Mouse (Mus musculus) MEL (cell line): ENCODE measurements at regions not wholly inside any gene's neighbourhood (a gene's known extent, or its start where the extent isn't known, plus 50 kb on each side); places are given as distances from the start of the nearest gene placed in this dataset.

Experiments used
- DNase-seq: peaks from one replicate; pipeline ENCODE4 v3.0.0; 2011; ENCODE audit warnings: low read depth, low spot score
- H3K27ac ChIP-seq: 2 replicates; pipeline ENCODE4 v1.5.1; 2012; ENCODE audit warnings: low read depth, mild to moderate bottlenecking, control low read depth, low read length, moderate library complexity; ENCODE audit not compliant: control insufficient read depth
- H3K27me3 ChIP-seq, 2 experiments: fragments of 150-350 bp in 1 of 2; sonication (generic) in 1 of 2; 2 replicates each; pipeline ENCODE4 v1.6.1; 2012; ENCODE audit warnings: low read length in 2 of 2, mild to moderate bottlenecking in 2 of 2, improper control_type of control experiment in 1 of 2, moderate library complexity in 1 of 2; ENCODE audit not compliant: insufficient read depth in 2 of 2, control insufficient read depth in 1 of 2
- H3K36me3 ChIP-seq, 2 experiments: 2 replicates each; pipeline ENCODE4 v1.6.1; 2012 to 2014; ENCODE audit warnings: low read length in 2 of 2, improper control_type of control experiment in 1 of 2, inconsistent platforms in 1 of 2, mild to moderate bottlenecking in 1 of 2; ENCODE audit not compliant: insufficient read depth in 2 of 2, control insufficient read depth in 1 of 2
- H3K4me1 ChIP-seq, 2 experiments: fragments of 150-350 bp in 1 of 2; sonication (generic) in 1 of 2; 2 replicates each; pipeline ENCODE4 v1.6.1; 2012; ENCODE audit warnings: low read length in 2 of 2, improper control_type of control experiment in 1 of 2, mild to moderate bottlenecking in 1 of 2; ENCODE audit not compliant: insufficient read depth in 2 of 2, control insufficient read depth in 1 of 2
- H3K4me3 ChIP-seq, 2 experiments: fragments of 150-350 bp in 1 of 2; sonication (generic) in 1 of 2; 2 replicates each; pipeline ENCODE4 v1.5.1; 2012; ENCODE audit warnings: low read depth in 2 of 2, low read length in 2 of 2, mild to moderate bottlenecking in 2 of 2, moderate library complexity in 2 of 2, control low read depth in 1 of 2, improper control_type of control experiment in 1 of 2; ENCODE audit not compliant: control insufficient read depth in 1 of 2, insufficient read depth in 1 of 2
- H3K79me2 ChIP-seq: 2 replicates; pipeline ENCODE4 v1.6.1; 2012; ENCODE audit warnings: mild to moderate bottlenecking, low read length, moderate library complexity; ENCODE audit not compliant: control insufficient read depth, poor library complexity, insufficient read depth
- H3K9ac ChIP-seq: 2 replicates; pipeline ENCODE4 v1.6.1; 2012; ENCODE audit warnings: low read depth, mild to moderate bottlenecking, control low read depth, low read length, moderate library complexity; ENCODE audit not compliant: control insufficient read depth, poor library complexity, severe bottlenecking
- H3K9me3 ChIP-seq: fragments of 150-350 bp; sonication (generic); replicated peaks from 2 replicates; pipeline ENCODE4 v1.6.1; 2012; ENCODE audit warnings: mild to moderate bottlenecking, low read length, improper control_type of control experiment, moderate library complexity; ENCODE audit not compliant: insufficient read depth
- BHLHE40 ChIP-seq: IDR thresholded peaks from 2 replicates; pipeline ENCODE4 v1.6.1; 2012; ENCODE audit warnings: low read depth, mild to moderate bottlenecking, inconsistent platforms, low read length, improper control_type of control experiment, borderline replicate concordance
- E2F4 ChIP-seq: IDR thresholded peaks from 2 replicates; pipeline ENCODE4 v1.6.1; 2011; ENCODE audit warnings: low read depth, low read length, improper control_type of control experiment, borderline replicate concordance
- ELF1 ChIP-seq: IDR thresholded peaks from 2 replicates; pipeline ENCODE4 v1.6.1; 2014; ENCODE audit warnings: low read depth, mild to moderate bottlenecking, inconsistent platforms, low read length, improper control_type of control experiment, moderate library complexity
- EP300 ChIP-seq, 2 experiments: IDR thresholded peaks; 2 replicates each; pipeline ENCODE4 v1.6.1; 2011; ENCODE audit warnings: improper control_type of control experiment in 2 of 2, low read length in 2 of 2, low read depth in 1 of 2, mild to moderate bottlenecking in 1 of 2
- JUND ChIP-seq: IDR thresholded peaks from 2 replicates; pipeline ENCODE4 v1.6.1; 2011; ENCODE audit warnings: low read depth, mild to moderate bottlenecking, improper control_type of control experiment, low read length
- MAFK ChIP-seq: IDR thresholded peaks from 2 replicates; pipeline ENCODE4 v1.6.1; 2011; ENCODE audit warnings: low read depth, mild to moderate bottlenecking, low read length, improper control_type of control experiment, borderline replicate concordance
- NRF1 ChIP-seq: IDR thresholded peaks from 2 replicates; pipeline ENCODE4 v1.6.1; 2014; ENCODE audit warnings: low read depth, mild to moderate bottlenecking, inconsistent platforms, low read length, improper control_type of control experiment, moderate library complexity; ENCODE audit not compliant: poor library complexity, insufficient read depth, severe bottlenecking
- POLR2A ChIP-seq, 2 experiments: IDR thresholded peaks; 2 replicates each; pipeline ENCODE4 v1.6.1; 2011 to 2012; ENCODE audit warnings: low read length in 2 of 2, mild to moderate bottlenecking in 2 of 2, control low read depth in 1 of 2, improper control_type of control experiment in 1 of 2, low read depth in 1 of 2, moderate library complexity in 1 of 2; ENCODE audit not compliant: control insufficient read depth in 1 of 2, insufficient read depth in 1 of 2, poor library complexity in 1 of 2
- POLR2AphosphoS2 ChIP-seq: IDR thresholded peaks from 2 replicates; pipeline ENCODE4 v1.6.1; 2011; ENCODE audit warnings: low read length, improper control_type of control experiment
- POLR2AphosphoS5 ChIP-seq: IDR thresholded peaks from 2 replicates; pipeline ENCODE4 v1.6.1; 2012; ENCODE audit warnings: low read depth, borderline replicate concordance, mild to moderate bottlenecking, inconsistent platforms, low read length, moderate library complexity, mixed read lengths
- RAD21 ChIP-seq: IDR thresholded peaks from 2 replicates; pipeline ENCODE4 v1.6.1; 2011; ENCODE audit warnings: mild to moderate bottlenecking, low read depth, low read length, improper control_type of control experiment
- SMC3 ChIP-seq: IDR thresholded peaks from 2 replicates; pipeline ENCODE4 v1.6.1; 2011; ENCODE audit warnings: low read depth, low read length, improper control_type of control experiment
- TBP ChIP-seq: IDR thresholded peaks from 2 replicates; pipeline ENCODE4 v1.8.0; 2011; ENCODE audit warnings: low read depth, low read length, improper control_type of control experiment
- UBTF ChIP-seq: IDR thresholded peaks from 2 replicates; pipeline ENCODE4 v1.6.1; 2012; ENCODE audit warnings: low read depth, mild to moderate bottlenecking, inconsistent platforms, low read length, improper control_type of control experiment, moderate library complexity, borderline replicate concordance; ENCODE audit not compliant: insufficient read depth
- USF1 ChIP-seq: IDR thresholded peaks from 2 replicates; pipeline ENCODE4 v1.6.1; 2014; ENCODE audit warnings: low read depth, mild to moderate bottlenecking, inconsistent platforms, low read length, improper control_type of control experiment, moderate library complexity
- ZMIZ1 ChIP-seq: IDR thresholded peaks from 2 replicates; pipeline ENCODE4 v1.6.1; 2012; ENCODE audit warnings: low read depth, mild to moderate bottlenecking, inconsistent platforms, low read length, improper control_type of control experiment, moderate library complexity

- Histone ChIP-seq H3K9ac (no peak overlapping the region), H3K9me3 (no peaks in the 10 kb centered on the region), H3K27ac (no peak overlapping the region), H3K36me3 (no peaks in the 10 kb centered on the region), H3K79me2 (no peaks in the 10 kb centered on the region), H3K27me3 (no peaks in the 10 kb centered on the region), H3K4me1 (no peaks in the 10 kb centered on the region), H3K4me3 (no peak overlapping the region)
- DNase-seq: no peak
- no peak for TF ChIP-seq BHLHE40
- no peak for TF ChIP-seq POLR2AphosphoS2
- TF ChIP-seq ZMIZ1: no peak
- no peak for TF ChIP-seq SMC3
- TF ChIP-seq UBTF: no peak
- no peak for TF ChIP-seq USF1
- no peak for TF ChIP-seq JUND
- TF ChIP-seq POLR2AphosphoS5: no peak
- no peak for TF ChIP-seq RAD21
- no peak for TF ChIP-seq POLR2A (IDR thresholded peaks at IDR 0.05; ENCODE audit: control insufficient read depth in 1 of 2, insufficient read depth in 1 of 2, low read depth in 1 of 2, low read length in 2 of 2, poor library complexity in 1 of 2)
- no peak for TF ChIP-seq ELF1
These were observed 493.8 kb downstream of the Plxdc2 start for GRCm38 (mm10) chr2:16849916-16850315.

DNA sequence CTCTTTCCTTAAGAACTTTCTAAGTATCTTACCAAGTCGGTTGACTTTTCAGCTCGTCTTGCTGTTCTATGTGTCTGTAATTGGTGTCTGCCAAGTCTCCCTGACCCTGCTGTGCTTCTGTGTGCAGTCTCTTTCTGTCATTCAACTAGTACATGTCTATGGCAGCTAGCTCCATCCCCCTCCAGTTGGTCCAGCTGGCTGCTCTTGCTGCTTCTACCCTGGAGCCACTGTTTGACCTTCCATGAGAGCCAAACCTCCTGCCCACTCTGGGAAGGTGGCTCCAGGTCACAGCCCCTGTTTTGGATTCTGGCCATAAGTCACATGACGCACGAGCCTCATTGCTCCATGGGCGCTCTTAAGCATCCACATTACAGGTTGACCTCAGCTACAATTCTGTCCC, 504.0 kb downstream of the Plxdc2 start:
- no peak for DNase-seq
- Histone ChIP-seq H3K4me1 (no peaks in the 10 kb centered on the region), H3K79me2 (no peaks in the 10 kb centered on the region), H3K36me3 (no peaks in the 10 kb centered on the region), H3K9me3 (no peaks in the 10 kb centered on the region), H3K9ac (no peak overlapping the region), H3K27me3 (no peaks in the 10 kb centered on the region), H3K27ac (no peak overlapping the region), H3K4me3 (no peak overlapping the region)
- TF ChIP-seq EP300 (IDR thresholded peaks at IDR 0.05; ENCODE audit: low read depth in 1 of 2, low read length in 2 of 2) (no peak), TBP (no peak), MAFK (no peak), E2F4 (no peak), NRF1 (no peak)
